Mouse (Mus musculus) cerebellum, adult 2 months (tissue): ENCODE results near the gene Baiap2l2. TPM values are rescaled to one million over a fixed set of nuclear protein-coding genes. Genes with fewer than 3 reads are reported as not detected.
A peak's percentile ranks its signal among the peaks of the same experiment; 100 is the strongest.

ENCODE experiments used
- DNase-seq, 2 experiments: peaks; one replicate each; pipeline ENCODE4 v3.0.0; 2021
- H3K27ac ChIP-seq: fragments of 200-500 bp; 2 replicates; pipeline ENCODE4 v1.5.1; 2012; ENCODE audit warnings: low read length, control low read depth, inconsistent platforms; ENCODE audit not compliant: insufficient read depth
- H3K27me3 ChIP-seq: fragments of 200-500 bp; 2 replicates; pipeline ENCODE4 v1.6.1; 2012; ENCODE audit warnings: inconsistent platforms, mild to moderate bottlenecking, low read length, moderate library complexity; ENCODE audit not compliant: control insufficient read depth, insufficient read depth
- H3K4me1 ChIP-seq: fragments of 200-500 bp; 2 replicates; pipeline ENCODE4 v1.6.1; 2011; ENCODE audit warnings: low read length; ENCODE audit not compliant: control insufficient read depth, insufficient read depth
- H3K4me3 ChIP-seq: fragments of 200-500 bp; replicated peaks from 2 replicates; pipeline ENCODE3; 2011; ENCODE audit warnings: mild to moderate bottlenecking, low read depth, low read length, control low read depth; ENCODE audit not compliant: insufficient read depth
- CTCF ChIP-seq: fragments of 200-500 bp; IDR thresholded peaks from 2 replicates; pipeline ENCODE4 v1.5.1; 2011; ENCODE audit warnings: low read depth, mild to moderate bottlenecking, control low read depth, low read length, moderate library complexity, borderline replicate concordance; ENCODE audit not compliant: insufficient read depth
- POLR2A ChIP-seq: fragments of 200-500 bp; IDR thresholded peaks from 2 replicates; pipeline ENCODE4 v1.6.1; 2011; ENCODE audit warnings: low read length, control low read depth, borderline replicate concordance; ENCODE audit not compliant: insufficient read depth
- WGBS: fragments of 180-500 bp; shearing (Covaris S2); methylation state at CpG from one replicate; pipeline ENCODE4 v1.1.7; 2018; 5-methylcytosine and 5-hydroxymethylcytosine counted together
- polyA plus RNA-seq: library from polyadenylated mRNA; depleted of rRNA; stranded (reverse); fragments of >200 nt; gene quantifications from 2 replicates; pipeline ENCODE4 v1.2.3, GENCODE M21; 2012

Gene Baiap2l2
- polyA plus RNA-seq, 1 experiment = 0.21 TPM

DNA sequence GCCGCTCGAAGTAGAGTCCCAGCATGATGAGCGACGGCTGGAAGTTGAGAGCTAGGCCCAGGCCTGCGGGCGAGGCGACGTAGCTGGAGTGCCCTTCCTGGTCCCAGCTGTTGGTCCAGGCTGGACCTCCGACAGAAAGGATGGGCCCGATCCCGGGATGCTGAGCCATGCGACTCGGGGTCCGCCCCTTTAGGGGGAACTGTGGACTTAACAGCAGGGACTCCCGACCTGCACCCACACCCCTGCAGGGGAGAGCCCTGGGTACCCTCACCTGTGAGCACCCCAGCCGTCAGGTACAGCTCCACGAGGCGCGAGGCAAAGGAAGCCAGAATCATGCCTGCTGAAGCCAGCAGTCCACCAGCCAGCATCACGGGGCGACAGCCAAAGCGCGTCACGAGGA is 32.8 kb downstream of the Baiap2l2 start:
- TF ChIP-seq CTCF = no peak
- TF ChIP-seq POLR2A = no peak
- Histone ChIP-seq H3K4me3 (no peak overlapping the region), H3K4me1 (peaks cover 4% of the 10 kb centered on the region; the same call in 1 of the 2 replicates), H3K27me3 (no peaks in the 10 kb centered on the region), H3K27ac (no peak overlapping the region)
- 18% methylated on average over 24 of the region's 24 CpGs for WGBS
- DNase-seq = no peak

DNA sequence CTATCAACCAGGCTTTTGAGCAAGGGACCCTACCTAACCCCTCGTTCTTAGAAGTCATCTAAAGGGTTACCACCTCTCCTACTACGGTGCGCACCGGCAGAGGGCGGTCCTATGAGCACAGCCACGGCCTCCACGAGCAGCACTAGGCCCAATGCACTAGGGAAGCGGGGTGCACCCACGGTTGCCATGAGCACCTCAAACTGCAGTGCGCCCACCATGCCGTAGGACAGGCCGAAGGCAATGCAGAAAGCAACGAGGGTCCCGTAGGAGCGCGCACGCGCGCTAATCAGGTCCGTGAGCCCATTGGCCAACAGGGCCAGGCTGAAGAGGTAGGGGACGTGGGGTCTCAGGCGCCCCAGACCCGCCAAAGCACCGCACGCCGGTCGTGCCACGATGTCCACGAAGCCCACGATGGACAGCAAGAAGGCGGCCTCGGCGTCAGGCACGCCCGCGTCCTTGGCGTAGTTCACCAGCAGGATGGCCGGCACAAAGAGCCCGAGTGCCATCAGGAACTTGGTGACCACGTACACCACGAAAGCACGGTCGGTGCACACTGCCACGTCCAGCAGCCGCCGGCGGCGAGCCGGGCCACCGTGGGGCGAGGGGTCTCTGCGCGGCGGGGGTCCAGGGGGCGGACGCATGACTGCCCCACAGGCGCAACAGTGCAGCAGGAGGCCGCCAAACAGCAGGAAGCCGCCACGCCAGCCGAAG is 33.4 kb downstream of the Baiap2l2 start:
- no peak for DNase-seq
- Histone ChIP-seq H3K4me1 (peaks cover 4% of the 10 kb centered on the region; the same call in 1 of the 2 replicates), H3K4me3 (peak overlapping the region; percentile 3), H3K27ac (no peak overlapping the region), H3K27me3 (no peaks in the 10 kb centered on the region)
- WGBS = 2% methylated on average over 61 of the region's 61 CpGs
- TF ChIP-seq CTCF (no peak), POLR2A (no peak)

DNA sequence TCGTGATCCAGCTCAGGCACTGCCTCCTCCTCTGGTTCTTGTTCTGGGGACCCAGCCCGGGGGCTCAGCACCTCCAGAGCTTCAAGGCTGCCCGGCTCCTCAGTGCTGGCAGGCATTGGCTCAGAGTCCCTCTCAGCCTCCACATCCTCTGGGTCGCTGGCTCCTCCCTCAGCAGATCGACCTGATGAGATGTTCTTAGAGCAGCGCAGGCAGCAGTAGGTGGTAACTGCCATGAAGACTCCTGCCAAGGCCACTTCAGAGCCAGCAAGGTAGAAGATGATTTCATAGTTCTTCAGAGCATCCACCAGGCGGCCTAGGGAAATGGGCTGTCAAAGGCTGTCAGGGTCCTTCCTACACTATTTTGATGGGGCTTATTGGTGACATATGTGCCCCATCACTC is 34.2 kb downstream of the Baiap2l2 start:
- TF ChIP-seq CTCF (no peak), POLR2A (no peak)
- peaks cover 4% of the 10 kb centered on the region; the same call in 1 of the 2 replicates for H3K4me1 ChIP-seq
- no peak overlapping the region for H3K4me3 ChIP-seq
- no peaks in the 10 kb centered on the region for H3K27me3 ChIP-seq
- H3K27ac ChIP-seq = no peak overlapping the region
- WGBS = 26% methylated on average over 7 of the region's 7 CpGs
- DNase-seq = peak in 1 of 2 experiments; percentile 24

DNA sequence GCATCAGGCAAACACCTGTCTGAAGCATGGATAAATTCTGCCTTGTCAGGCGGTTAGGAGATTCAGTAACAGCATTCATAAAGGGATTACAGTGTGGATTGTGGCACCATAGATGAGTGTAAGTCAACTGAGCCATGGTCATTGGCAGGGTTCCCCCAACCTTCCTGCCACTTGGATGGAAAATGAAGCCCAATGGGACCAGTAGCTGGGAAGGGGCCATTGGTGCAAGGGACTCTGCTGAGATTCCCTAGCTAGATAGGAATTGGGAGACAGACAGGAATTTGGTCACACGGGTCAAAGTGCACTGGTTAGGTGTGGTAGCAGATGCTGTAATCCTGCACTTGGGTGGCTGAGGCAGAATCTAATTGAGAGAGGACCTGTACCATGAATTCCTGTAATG is 35.1 kb downstream of the Baiap2l2 start:
- 82% methylated on average over 2 of the region's 2 CpGs for WGBS
- Histone ChIP-seq H3K4me3 (no peak overlapping the region), H3K4me1 (peaks cover 4% of the 10 kb centered on the region; the same call in 1 of the 2 replicates), H3K27me3 (no peaks in the 10 kb centered on the region), H3K27ac (no peak overlapping the region)
- TF ChIP-seq CTCF (no peak), POLR2A (no peak)
- no peak for DNase-seq

DNA sequence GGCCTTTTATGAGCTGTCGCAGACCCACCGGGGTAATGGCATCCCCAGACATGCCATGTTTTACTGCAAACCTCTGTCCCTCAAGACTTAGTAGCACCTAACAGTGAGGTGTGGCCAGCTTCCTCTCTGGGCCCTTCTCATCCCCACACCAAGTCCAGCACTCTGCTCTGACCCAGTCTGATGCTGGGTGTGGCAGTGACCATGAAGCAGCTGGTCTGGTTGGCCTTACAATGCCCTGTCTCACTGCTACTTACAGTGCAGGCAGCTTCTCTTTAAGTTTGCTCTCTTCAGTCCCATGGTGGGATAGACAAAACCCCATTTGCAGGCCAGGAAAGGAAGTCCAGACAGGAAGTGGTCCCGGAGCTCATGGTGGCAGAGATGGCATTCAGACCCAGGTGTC is 40.0 kb downstream of the Baiap2l2 start:
- no peak overlapping the region for H3K4me3 ChIP-seq
- no peaks in the 10 kb centered on the region for H3K27me3 ChIP-seq
- TF ChIP-seq CTCF (no peak), POLR2A (no peak)
- H3K27ac ChIP-seq = no peak overlapping the region
- 88% methylated on average over 3 of the region's 3 CpGs for WGBS
- no peaks in the 10 kb centered on the region for H3K4me1 ChIP-seq
- no peak for DNase-seq

DNA sequence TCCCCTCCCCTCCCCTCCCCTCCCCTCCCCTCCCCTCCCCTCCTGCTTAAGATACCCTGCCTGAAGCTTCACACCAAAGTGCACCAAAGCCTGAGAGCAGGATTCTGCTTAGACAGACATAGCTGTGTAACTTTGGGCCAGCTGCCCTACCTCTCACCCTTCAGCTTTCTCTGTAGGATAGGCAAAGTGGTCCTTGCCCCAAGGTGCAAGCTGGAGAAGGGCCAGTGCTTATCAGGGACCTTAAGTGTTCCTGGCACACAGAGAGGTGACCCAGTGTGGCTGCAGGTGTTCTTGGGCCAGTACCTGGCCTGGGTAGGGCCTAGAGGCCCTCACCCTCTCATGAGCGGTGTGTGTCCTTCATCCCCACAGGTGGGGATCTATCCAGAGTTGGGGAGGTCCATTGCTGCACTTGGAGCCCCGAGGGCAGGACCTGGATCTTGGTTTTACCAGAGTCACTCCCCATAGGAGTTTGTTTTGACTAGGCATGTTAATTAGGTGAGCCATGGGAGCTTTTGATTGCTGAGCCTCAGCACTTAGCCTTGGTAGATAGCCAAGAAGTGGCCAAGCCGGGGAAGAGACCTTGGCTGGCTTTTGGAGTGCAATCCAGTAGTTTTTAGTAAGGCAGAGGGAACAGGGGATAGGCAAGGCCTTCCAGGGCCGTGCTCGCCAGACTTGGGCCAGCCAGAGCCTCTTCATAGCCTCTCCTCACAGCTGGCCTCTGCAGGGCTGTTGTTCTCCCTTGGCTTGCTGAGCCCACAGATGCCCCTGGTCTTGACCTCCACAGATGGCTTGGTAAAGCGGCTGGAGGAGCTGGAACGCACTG is 41.1 kb downstream of the Baiap2l2 start:
- H3K27ac ChIP-seq = no peak overlapping the region
- TF ChIP-seq CTCF (no peak), POLR2A (no peak)
- no peak for DNase-seq
- H3K4me1 ChIP-seq = no peaks in the 10 kb centered on the region
- H3K4me3 ChIP-seq = no peak overlapping the region
- WGBS = 32% methylated on average over 7 of the region's 7 CpGs
- no peaks in the 10 kb centered on the region for H3K27me3 ChIP-seq

DNA sequence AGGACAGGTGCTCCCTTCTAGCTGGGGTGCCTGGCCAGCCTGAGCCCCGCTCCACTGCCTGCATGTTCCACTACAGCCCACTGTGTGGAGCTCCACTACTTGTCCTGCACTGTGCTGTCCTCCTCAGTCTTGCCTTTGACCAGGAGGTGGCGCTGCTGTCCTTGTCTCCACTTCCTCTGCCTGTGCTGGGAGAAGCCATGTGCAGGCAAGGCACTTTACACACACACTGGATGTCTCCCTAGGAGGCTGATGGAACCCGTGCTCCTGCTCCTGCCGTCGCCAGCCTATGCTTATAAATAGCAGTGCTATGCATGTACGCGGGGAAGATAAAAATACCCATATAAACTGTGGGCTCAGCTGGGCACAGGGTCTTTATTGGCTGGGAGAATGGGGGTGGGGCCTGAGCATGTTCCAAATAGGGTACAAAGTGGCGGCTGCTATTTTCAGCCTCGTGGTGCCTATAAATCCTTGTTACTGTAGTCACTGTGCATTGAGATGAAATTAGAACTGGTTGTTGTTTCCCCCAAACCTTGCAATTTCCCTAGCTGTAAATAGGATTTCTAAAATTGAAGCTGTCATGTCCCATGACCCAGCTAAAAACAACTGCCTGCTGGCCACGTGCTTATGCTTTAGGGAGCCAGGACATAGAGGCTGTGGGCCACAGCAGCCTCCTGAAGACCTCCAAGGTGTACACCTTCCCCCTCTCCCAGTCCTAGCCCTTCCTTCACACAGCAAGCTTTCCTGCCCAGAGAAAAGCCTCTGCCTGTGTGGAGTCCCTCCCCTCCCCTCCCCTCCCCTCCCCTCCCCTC is 41.9 kb downstream of the Baiap2l2 start:
- TF ChIP-seq POLR2A (no peak), CTCF (peak; percentile 100)
- Histone ChIP-seq H3K4me3 (no peak overlapping the region), H3K27ac (no peak overlapping the region), H3K27me3 (no peaks in the 10 kb centered on the region), H3K4me1 (no peaks in the 10 kb centered on the region)
- DNase-seq = peak; percentile 90 to 94
- WGBS = 5% methylated on average over 10 of the region's 10 CpGs
